Mouse (Mus musculus) MEL (cell line): ENCODE measurements around the gene Tjp1. TPM values are rescaled to one million over a fixed set of nuclear protein-coding genes. Genes with fewer than 3 reads are reported as not detected.

Experiments
- DNase-seq: peaks from one replicate; pipeline ENCODE4 v3.0.0; 2011; ENCODE audit warnings: low read depth, low spot score
- H3K27ac ChIP-seq: 2 replicates; pipeline ENCODE4 v1.5.1; 2012; ENCODE audit warnings: low read depth, mild to moderate bottlenecking, control low read depth, low read length, moderate library complexity; ENCODE audit not compliant: control insufficient read depth
- H3K27me3 ChIP-seq, 2 experiments: fragments of 150-350 bp in 1 of 2; sonication (generic) in 1 of 2; 2 replicates each; pipeline ENCODE4 v1.6.1; 2012; ENCODE audit warnings: low read length in 2 of 2, mild to moderate bottlenecking in 2 of 2, improper control_type of control experiment in 1 of 2, moderate library complexity in 1 of 2; ENCODE audit not compliant: insufficient read depth in 2 of 2, control insufficient read depth in 1 of 2
- H3K36me3 ChIP-seq, 2 experiments: 2 replicates each; pipeline ENCODE4 v1.6.1; 2012 to 2014; ENCODE audit warnings: low read length in 2 of 2, improper control_type of control experiment in 1 of 2, inconsistent platforms in 1 of 2, mild to moderate bottlenecking in 1 of 2; ENCODE audit not compliant: insufficient read depth in 2 of 2, control insufficient read depth in 1 of 2
- H3K4me1 ChIP-seq, 2 experiments: fragments of 150-350 bp in 1 of 2; sonication (generic) in 1 of 2; 2 replicates each; pipeline ENCODE4 v1.6.1; 2012; ENCODE audit warnings: low read length in 2 of 2, improper control_type of control experiment in 1 of 2, mild to moderate bottlenecking in 1 of 2; ENCODE audit not compliant: insufficient read depth in 2 of 2, control insufficient read depth in 1 of 2
- H3K4me3 ChIP-seq, 2 experiments: fragments of 150-350 bp in 1 of 2; sonication (generic) in 1 of 2; 2 replicates each; pipeline ENCODE4 v1.5.1; 2012; ENCODE audit warnings: low read depth in 2 of 2, low read length in 2 of 2, mild to moderate bottlenecking in 2 of 2, moderate library complexity in 2 of 2, control low read depth in 1 of 2, improper control_type of control experiment in 1 of 2; ENCODE audit not compliant: control insufficient read depth in 1 of 2, insufficient read depth in 1 of 2
- H3K79me2 ChIP-seq: 2 replicates; pipeline ENCODE4 v1.6.1; 2012; ENCODE audit warnings: mild to moderate bottlenecking, low read length, moderate library complexity; ENCODE audit not compliant: control insufficient read depth, poor library complexity, insufficient read depth
- H3K9ac ChIP-seq: 2 replicates; pipeline ENCODE4 v1.6.1; 2012; ENCODE audit warnings: low read depth, mild to moderate bottlenecking, control low read depth, low read length, moderate library complexity; ENCODE audit not compliant: control insufficient read depth, poor library complexity, severe bottlenecking
- H3K9me3 ChIP-seq: fragments of 150-350 bp; sonication (generic); replicated peaks from 2 replicates; pipeline ENCODE4 v1.6.1; 2012; ENCODE audit warnings: mild to moderate bottlenecking, low read length, improper control_type of control experiment, moderate library complexity; ENCODE audit not compliant: insufficient read depth
- BHLHE40 ChIP-seq: IDR thresholded peaks from 2 replicates; pipeline ENCODE4 v1.6.1; 2012; ENCODE audit warnings: low read depth, mild to moderate bottlenecking, inconsistent platforms, low read length, improper control_type of control experiment, borderline replicate concordance
- CHD1 ChIP-seq: IDR thresholded peaks from 2 replicates; pipeline ENCODE4 v1.6.1; 2012; ENCODE audit warnings: low read depth, mild to moderate bottlenecking, inconsistent platforms, low read length, improper control_type of control experiment
- E2F4 ChIP-seq: IDR thresholded peaks from 2 replicates; pipeline ENCODE4 v1.6.1; 2011; ENCODE audit warnings: low read depth, low read length, improper control_type of control experiment, borderline replicate concordance
- ELF1 ChIP-seq: IDR thresholded peaks from 2 replicates; pipeline ENCODE4 v1.6.1; 2014; ENCODE audit warnings: low read depth, mild to moderate bottlenecking, inconsistent platforms, low read length, improper control_type of control experiment, moderate library complexity
- EP300 ChIP-seq, 2 experiments: IDR thresholded peaks; 2 replicates each; pipeline ENCODE4 v1.6.1; 2011; ENCODE audit warnings: improper control_type of control experiment in 2 of 2, low read length in 2 of 2, low read depth in 1 of 2, mild to moderate bottlenecking in 1 of 2
- HCFC1 ChIP-seq: IDR thresholded peaks from 2 replicates; pipeline ENCODE4 v1.6.1; 2012; ENCODE audit warnings: low read depth, mild to moderate bottlenecking, inconsistent platforms, low read length, improper control_type of control experiment, moderate library complexity
- JUND ChIP-seq: IDR thresholded peaks from 2 replicates; pipeline ENCODE4 v1.6.1; 2011; ENCODE audit warnings: low read depth, mild to moderate bottlenecking, improper control_type of control experiment, low read length
- KAT2A ChIP-seq: conservative IDR thresholded peaks from 2 replicates; pipeline ENCODE4 v1.6.1; 2012; ENCODE audit warnings: low read depth, low read length, improper control_type of control experiment, inconsistent platforms
- MEF2A ChIP-seq: IDR thresholded peaks from 2 replicates; pipeline ENCODE4 v1.6.1; 2014; ENCODE audit warnings: low read depth, mild to moderate bottlenecking, inconsistent platforms, low read length, improper control_type of control experiment; ENCODE audit not compliant: poor library complexity, insufficient replicate concordance, severe bottlenecking; ENCODE audit errors: extremely low read depth
- POLR2AphosphoS2 ChIP-seq: IDR thresholded peaks from 2 replicates; pipeline ENCODE4 v1.6.1; 2011; ENCODE audit warnings: low read length, improper control_type of control experiment
- POLR2AphosphoS5 ChIP-seq: IDR thresholded peaks from 2 replicates; pipeline ENCODE4 v1.6.1; 2012; ENCODE audit warnings: low read depth, borderline replicate concordance, mild to moderate bottlenecking, inconsistent platforms, low read length, moderate library complexity, mixed read lengths
- TBP ChIP-seq: IDR thresholded peaks from 2 replicates; pipeline ENCODE4 v1.8.0; 2011; ENCODE audit warnings: low read depth, low read length, improper control_type of control experiment
- TCF12 ChIP-seq: IDR thresholded peaks from 2 replicates; pipeline ENCODE4 v1.6.1; 2014; ENCODE audit warnings: low read depth, mild to moderate bottlenecking, inconsistent platforms, low read length, improper control_type of control experiment, moderate library complexity
- ZKSCAN1 ChIP-seq: IDR thresholded peaks from 2 replicates; pipeline ENCODE4 v1.6.1; 2012; ENCODE audit warnings: low read depth, mild to moderate bottlenecking, inconsistent platforms, low read length, improper control_type of control experiment, moderate library complexity
- polyA plus RNA-seq, 2 experiments: library from polyadenylated mRNA; stranded (reverse) in 1 of 2; unstranded in 1 of 2; fragments of >175 nt in 1 of 2; fragments of >200 nt in 1 of 2; gene quantifications; 2 replicates each; pipeline versions ENCODE4 v1.2.1 to v1.2.4; 2012; ENCODE audit warnings: low replicate concordance in 2 of 2, low read depth in 1 of 2; ENCODE audit not compliant: insufficient read length in 2 of 2, insufficient read depth in 1 of 2, missing spikeins in 1 of 2
- total RNA-seq: library from RNA; depleted of rRNA; stranded (reverse); fragments of 300-350 nt; gene quantifications from 2 replicates; pipeline ENCODE4 v1.2.3, GENCODE M21; 2012

Tjp1 gene
- total and polyA plus RNA-seq, 3 experiments: 0.01 TPM; not detected in 2

DNA sequence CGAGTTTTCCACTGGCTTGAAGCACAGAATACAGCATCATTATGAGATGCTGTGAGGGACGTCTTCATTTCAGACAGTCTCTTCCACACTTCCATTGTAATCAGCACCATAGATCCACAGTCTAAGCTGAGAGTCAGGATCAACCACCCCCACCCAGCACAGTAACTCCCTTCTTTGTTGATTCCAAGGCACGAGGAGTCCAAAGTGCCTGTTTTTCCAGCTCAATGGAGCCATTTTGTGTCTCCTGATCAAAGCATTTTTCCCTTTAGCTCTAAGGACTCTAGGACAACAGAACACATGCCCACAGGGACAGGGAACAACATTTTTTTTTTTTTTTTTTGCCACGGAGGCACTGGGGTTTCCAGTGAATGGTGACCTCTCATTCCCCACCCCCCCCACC is 5.1 kb upstream of the Tjp1 start:
- H3K79me2 ChIP-seq: no peaks in the 10 kb centered on the region
- H3K4me1 ChIP-seq: no peaks in the 10 kb centered on the region
- no peak overlapping the region for H3K27ac ChIP-seq
- DNase-seq: no peak
- no peak overlapping the region for H3K4me3 ChIP-seq
- H3K36me3 ChIP-seq: no peaks in the 10 kb centered on the region
- H3K9me3 ChIP-seq: no peaks in the 10 kb centered on the region
- no peaks in the 10 kb centered on the region for H3K27me3 ChIP-seq
- TF ChIP-seq JUND (no peak), ZKSCAN1 (no peak), POLR2AphosphoS2 (no peak), TBP (no peak), BHLHE40 (no peak)
- H3K9ac ChIP-seq: no peak overlapping the region

DNA sequence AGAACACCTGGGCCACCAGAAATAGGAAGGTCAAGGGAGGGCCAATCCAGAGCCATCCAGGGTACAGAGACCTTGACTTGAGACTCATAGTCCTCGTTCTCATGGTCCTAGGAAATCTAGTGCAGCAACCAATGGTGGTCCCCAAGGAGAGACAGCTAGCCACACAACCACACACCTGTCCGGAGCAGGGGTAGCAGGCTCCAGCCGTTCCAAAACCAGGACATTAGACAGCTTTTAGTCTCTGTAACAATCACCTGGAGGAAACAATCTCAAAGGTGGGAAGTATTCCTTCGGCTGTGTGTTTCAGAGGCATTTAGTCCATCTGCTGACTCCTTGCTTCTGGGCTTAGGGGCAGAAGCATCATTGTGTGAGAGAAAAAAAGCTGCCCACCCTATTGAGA is 4.5 kb downstream of the Tjp1 start:
- no peak overlapping the region for H3K4me3 ChIP-seq
- H3K9ac ChIP-seq: no peak overlapping the region
- no peaks in the 10 kb centered on the region for H3K27me3 ChIP-seq
- H3K4me1 ChIP-seq: no peaks in the 10 kb centered on the region
- no peaks in the 10 kb centered on the region for H3K79me2 ChIP-seq
- H3K27ac ChIP-seq: no peak overlapping the region
- no peak for DNase-seq
- H3K36me3 ChIP-seq: no peaks in the 10 kb centered on the region
- TF ChIP-seq EP300 (IDR thresholded peaks at IDR 0.05; ENCODE audit: low read depth in 1 of 2, low read length in 2 of 2) (no peak), E2F4 (no peak), MEF2A (no peak), KAT2A (no peak)
- no peaks in the 10 kb centered on the region for H3K9me3 ChIP-seq

DNA sequence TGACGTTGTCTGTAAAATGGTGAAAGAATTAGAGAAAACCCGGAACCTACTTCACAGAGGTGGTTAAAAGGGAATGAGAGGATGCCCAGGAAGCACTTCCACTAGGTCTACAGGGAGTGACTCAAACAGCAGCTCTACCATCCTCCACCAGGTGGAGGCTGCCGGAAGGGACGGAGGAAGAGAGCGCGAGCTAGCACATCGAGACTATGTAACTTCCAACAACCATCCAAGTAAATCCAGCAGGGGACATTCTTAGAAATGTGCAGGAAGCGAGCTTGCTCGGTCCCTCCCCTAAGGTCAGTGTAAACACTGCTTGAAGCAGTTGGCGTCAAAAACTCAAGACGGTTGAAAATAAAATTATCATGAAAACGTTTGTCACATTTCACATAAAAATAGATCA is 5.1 kb downstream of the Tjp1 start:
- Histone ChIP-seq H3K4me3 (no peak overlapping the region), H3K9me3 (no peaks in the 10 kb centered on the region), H3K27me3 (no peaks in the 10 kb centered on the region)
- no peak for TF ChIP-seq BHLHE40
- TF ChIP-seq HCFC1: no peak
- no peak for TF ChIP-seq CHD1
- TF ChIP-seq POLR2AphosphoS5: no peak
- no peak for TF ChIP-seq ELF1
- no peak for TF ChIP-seq TCF12
- TF ChIP-seq, all 39 proteins: peak for 0
- Histone ChIP-seq H3K9ac (no peak overlapping the region), H3K4me1 (no peaks in the 10 kb centered on the region), H3K27ac (no peak overlapping the region), H3K36me3 (no peaks in the 10 kb centered on the region), H3K79me2 (no peaks in the 10 kb centered on the region)
- DNase-seq: no peak
